Mouse (Mus musculus) bone marrow, adult 2 months (tissue): Measurements from ENCODE around the gene Cx3cr1.

Experiments used
- CTCF ChIP-seq: fragments of 200-500 bp; IDR thresholded peaks from 2 replicates; pipeline ENCODE4 v1.5.1; 2011; ENCODE audit warnings: low read length, control low read depth; ENCODE audit not compliant: control insufficient read depth, insufficient read depth
- POLR2A ChIP-seq: fragments of 200-500 bp; IDR thresholded peaks from 2 replicates; pipeline ENCODE4 v1.6.1; 2011; ENCODE audit warnings: low read depth, mild to moderate bottlenecking, control low read depth, low read length, borderline replicate concordance; ENCODE audit not compliant: control insufficient read depth

GRCm38 (mm10) chr9:120000761-120001160 lies 68.9 kb downstream of the Cx3cr1 start:
- TF ChIP-seq CTCF (no peak), POLR2A (no peak)
